Mouse (Mus musculus) stomach, embryonic 16.5 days (tissue): ENCODE results near the gene Nfkb2. TPM values are rescaled to one million over a fixed set of nuclear protein-coding genes. Genes with fewer than 3 reads are reported as not detected.
A peak's percentile ranks its signal among the peaks of the same experiment; 100 is the strongest.

Experiments used
- ATAC-seq: fragments of 200-750 bp; cut with Nextera tagmentation; 2 replicates; pipeline ENCODE4 v1.8.0; 2017; ENCODE audit warnings: moderate number of reproducible peaks, moderate TSS enrichment; ENCODE audit not compliant: insufficient read depth, low FRiP score
- H3K27ac ChIP-seq: fragments of 300-500 bp; sonication (generic); 2 replicates; pipeline ENCODE4 v1.5.1; 2014; ENCODE audit warnings: low read length
- H3K27me3 ChIP-seq: fragments of 300-500 bp; sonication (generic); 2 replicates; pipeline ENCODE4 v1.6.1; 2014; ENCODE audit warnings: low read length, control low read depth, mixed read lengths; ENCODE audit not compliant: control insufficient read depth, insufficient read depth
- H3K36me3 ChIP-seq: fragments of 300-500 bp; sonication (generic); 2 replicates; pipeline ENCODE4 v1.6.1; 2014; ENCODE audit warnings: low read length; ENCODE audit not compliant: control insufficient read depth, insufficient read depth
- H3K4me1 ChIP-seq: fragments of 300-500 bp; sonication (generic); 2 replicates; pipeline ENCODE4 v1.6.1; 2014; ENCODE audit warnings: low read length, control low read depth, mixed read lengths; ENCODE audit not compliant: control insufficient read depth, insufficient read depth
- H3K4me2 ChIP-seq: fragments of 300-500 bp; sonication (generic); 2 replicates; pipeline ENCODE4 v1.6.1; 2014; ENCODE audit warnings: low read depth, low read length, mixed read lengths
- H3K4me3 ChIP-seq: fragments of 300-500 bp; sonication (generic); replicated peaks from 2 replicates; pipeline ENCODE4 v1.5.1; 2014; ENCODE audit warnings: mild to moderate bottlenecking, low read length
- H3K9ac ChIP-seq: fragments of 300-500 bp; sonication (generic); 2 replicates; pipeline ENCODE4 v1.6.1; 2014; ENCODE audit warnings: low read length
- H3K9me3 ChIP-seq: fragments of 300-500 bp; sonication (generic); replicated peaks from 2 replicates; pipeline ENCODE4 v1.6.1; 2016; ENCODE audit warnings: low read length, control low read depth; ENCODE audit not compliant: control insufficient read depth
- WGBS: fragments of 180-500 bp; shearing (Covaris S2); extraction: QIAGEN DNeasy Blood & Tissue Kit; methylation state at CpG from one replicate; pipeline ENCODE4 v1.1.7; 2014; 5-methylcytosine and 5-hydroxymethylcytosine counted together
- polyA plus RNA-seq: library from polyadenylated mRNA; unstranded; fragments of >200 nt; fragmentation: Nextera tagmentation; extraction: Ambion mirVana; gene quantifications from 2 replicates; pipeline ENCODE4 v1.2.1, GENCODE M21; 2015

The Nfkb2 gene
- polyA plus RNA-seq, 1 experiment from 2014 or later, result 10.2 TPM

GRCm38 (mm10) chr19:46290535-46291105 is 13.5 kb upstream of the Nfkb2 start:
- no peak overlapping the region for H3K9ac ChIP-seq
- H3K36me3 ChIP-seq, result 0 out of 2 replicates have a peak, but pooled peaks cover 3% of the 10 kb centered on the region
- H3K27ac ChIP-seq, result no peak overlapping the region
- ATAC-seq, result no peak
- H3K9me3 ChIP-seq, result no peaks in the 10 kb centered on the region
- 54% methylated on average over 12 of the region's 12 CpGs for WGBS
- H3K27me3 ChIP-seq, result no peaks in the 10 kb centered on the region
- H3K4me3 ChIP-seq, result no peak overlapping the region
- no peak overlapping the region for H3K4me2 ChIP-seq
- H3K4me1 ChIP-seq, result no peaks in the 10 kb centered on the region

- peak; percentile 64; the same call in 1 of the 2 replicates for ATAC-seq
- no peaks in the 10 kb centered on the region for H3K27me3 ChIP-seq
These were observed 7.2 kb upstream of the Nfkb2 start for GRCm38 (mm10) chr19:46296938-46297337.

GRCm38 (mm10) chr19:46300294-46301045 is 3.6 kb upstream of the Nfkb2 start:
- Histone ChIP-seq H3K36me3 (no peaks in the 10 kb centered on the region), H3K27me3 (no peaks in the 10 kb centered on the region), H3K4me3 (no peak overlapping the region), H3K9ac (no peak overlapping the region), H3K4me1 (peaks cover 4% of the 10 kb centered on the region), H3K27ac (no peak overlapping the region), H3K9me3 (no peaks in the 10 kb centered on the region), H3K4me2 (no peak overlapping the region)
- ATAC-seq, result no peak
- 42% methylated on average over 8 of the region's 8 CpGs for WGBS

More at GRCm38 (mm10) chr19:46296938-46297337, 7.2 kb upstream of the Nfkb2 start:
- Histone ChIP-seq H3K27ac (peak overlapping the region; percentile 70; the same call in 1 of the 2 replicates), H3K4me3 (no peak overlapping the region), H3K4me1 (no peaks in the 10 kb centered on the region; the same call in 1 of the 2 replicates), H3K9me3 (no peaks in the 10 kb centered on the region), H3K4me2 (no peak overlapping the region), H3K9ac (no peak overlapping the region), H3K36me3 (no peaks in the 10 kb centered on the region)
- WGBS, result 53% methylated on average over 4 of the region's 4 CpGs

- peaks cover 11% of the 10 kb centered on the region for H3K4me1 ChIP-seq
- no peaks in the 10 kb centered on the region for H3K9me3 ChIP-seq
- no peak overlapping the region for H3K4me2 ChIP-seq
- H3K27me3 ChIP-seq, result no peaks in the 10 kb centered on the region
- H3K9ac ChIP-seq, result no peak overlapping the region
- WGBS, result 84% methylated on average over 4 of the region's 4 CpGs
- ATAC-seq, result no peak
- no peak overlapping the region for H3K27ac ChIP-seq
- H3K36me3 ChIP-seq, result no peaks in the 10 kb centered on the region
- no peak overlapping the region for H3K4me3 ChIP-seq
These were observed 1.6 kb upstream of the Nfkb2 start for GRCm38 (mm10) chr19:46302551-46302950.

- Histone ChIP-seq H3K9me3 (no peaks in the 10 kb centered on the region), H3K36me3 (no peaks in the 10 kb centered on the region), H3K4me3 (peak overlapping the region; percentile 81), H3K9ac (peak overlapping the region; percentile 82), H3K4me2 (peak overlapping the region; percentile 95), H3K27ac (peak overlapping the region; percentile 91), H3K27me3 (no peaks in the 10 kb centered on the region), H3K4me1 (peaks cover 14% of the 10 kb centered on the region)
- ATAC-seq, result no peak
- 49% methylated on average over 18 of the region's 18 CpGs for WGBS
These were observed 587 bp upstream of the Nfkb2 start for GRCm38 (mm10) chr19:46303251-46304215.

- Histone ChIP-seq H3K36me3 (no peaks in the 10 kb centered on the region), H3K4me3 (peak overlapping the region; percentile 81), H3K4me1 (peaks cover 18% of the 10 kb centered on the region), H3K27ac (peak overlapping the region; percentile 91), H3K9ac (peak overlapping the region; percentile 82), H3K4me2 (peak overlapping the region; percentile 95), H3K9me3 (no peaks in the 10 kb centered on the region), H3K27me3 (no peaks in the 10 kb centered on the region)
- ATAC-seq, result peak; percentile 15
- WGBS, result under 1% methylated on average over 34 of the region's 34 CpGs
These were observed 801 bp downstream of the Nfkb2 start for GRCm38 (mm10) chr19:46304908-46305333.

GRCm38 (mm10) chr19:46305432-46306267 is 1.5 kb downstream of the Nfkb2 start:
- peak overlapping the region; percentile 81 for H3K4me3 ChIP-seq
- WGBS, result under 1% methylated on average over 42 of the region's 43 CpGs
- peaks cover 18% of the 10 kb centered on the region for H3K4me1 ChIP-seq
- no peaks in the 10 kb centered on the region for H3K9me3 ChIP-seq
- no peaks in the 10 kb centered on the region for H3K27me3 ChIP-seq
- ATAC-seq, result peak; percentile 79
- H3K36me3 ChIP-seq, result 0 out of 2 replicates have a peak, but pooled peaks cover under 1% of the 10 kb centered on the region
- H3K4me2 ChIP-seq, result peak overlapping the region; percentile 95
- H3K9ac ChIP-seq, result peak overlapping the region; percentile 82
- H3K27ac ChIP-seq, result peak overlapping the region; percentile 91

- peaks cover 18% of the 10 kb centered on the region for H3K4me1 ChIP-seq
- peak overlapping the region; percentile 95 for H3K4me2 ChIP-seq
- peak overlapping the region; percentile 91 for H3K27ac ChIP-seq
- 0 out of 2 replicates have a peak, but pooled peaks cover 6% of the 10 kb centered on the region for H3K36me3 ChIP-seq
- ATAC-seq, result no peak
- WGBS, result 51% methylated on average over 5 of the region's 5 CpGs
- peak overlapping the region; percentile 82 for H3K9ac ChIP-seq
- no peaks in the 10 kb centered on the region for H3K9me3 ChIP-seq
- no peaks in the 10 kb centered on the region for H3K27me3 ChIP-seq
- peak overlapping the region; percentile 81 for H3K4me3 ChIP-seq
These were observed 2.1 kb downstream of the Nfkb2 start for GRCm38 (mm10) chr19:46306268-46306610.
